Mouse (Mus musculus) forebrain, embryonic 14.5 days (tissue): ENCODE results near the gene Nat8. TPM values are rescaled to one million over a fixed set of nuclear protein-coding genes. Genes with fewer than 3 reads are reported as not detected.
"Not testable (repeated sequence)": the region's sequence is repeated elsewhere in the genome, so short reads cannot be mapped to it uniquely, and the experiment has no call there.

Source experiments
- ATAC-seq: fragments of 200-750 bp; cut with Nextera tagmentation; 2 replicates; pipeline ENCODE4 v1.8.0; 2017; ENCODE audit warnings: mild to moderate bottlenecking, moderate library complexity
- DNase-seq: peaks from one replicate; pipeline ENCODE4 v3.0.0-alpha.2; 2015; ENCODE audit warnings: low spot score
- H3K27ac ChIP-seq: fragments of 300-500 bp; sonication (generic); 2 replicates; pipeline ENCODE4 v1.5.1; 2014; ENCODE audit warnings: low read depth, mild to moderate bottlenecking, control low read depth, low read length, moderate library complexity
- H3K27me3 ChIP-seq: fragments of 300-500 bp; sonication (generic); replicated peaks from 2 replicates; pipeline ENCODE4 v1.6.1; 2014; ENCODE audit warnings: low read length, control low read depth, mixed read lengths; ENCODE audit not compliant: control insufficient read depth, insufficient read depth
- H3K36me3 ChIP-seq: fragments of 300-500 bp; sonication (generic); 2 replicates; pipeline ENCODE4 v1.6.1; 2014; ENCODE audit warnings: low read length, control low read depth; ENCODE audit not compliant: control insufficient read depth, insufficient read depth
- H3K4me1 ChIP-seq: fragments of 300-500 bp; sonication (generic); 2 replicates; pipeline ENCODE4 v1.6.1; 2014; ENCODE audit warnings: antibody characterized with exemption, low read length, control low read depth; ENCODE audit not compliant: control insufficient read depth, insufficient read depth
- H3K4me2 ChIP-seq: fragments of 300-500 bp; sonication (generic); 2 replicates; pipeline ENCODE4 v1.6.1; 2014; ENCODE audit warnings: mild to moderate bottlenecking, control low read depth, low read length
- H3K4me3 ChIP-seq: fragments of 300-500 bp; sonication (generic); 2 replicates; pipeline ENCODE4 v1.5.1; 2014; ENCODE audit warnings: low read depth, low read length, control low read depth
- H3K9ac ChIP-seq: fragments of 300-500 bp; sonication (generic); 2 replicates; pipeline ENCODE4 v1.6.1; 2014; ENCODE audit warnings: mild to moderate bottlenecking, low read length, control low read depth, moderate library complexity
- H3K9me3 ChIP-seq: fragments of 300-500 bp; sonication (generic); replicated peaks from 2 replicates; pipeline ENCODE4 v1.6.1; 2016; ENCODE audit warnings: low read length, control low read depth, mixed read lengths; ENCODE audit not compliant: control insufficient read depth
- WGBS: fragments of 180-500 bp; shearing (Covaris S2); extraction: QIAGEN DNeasy Blood & Tissue Kit; methylation state at CpG from one replicate; pipeline ENCODE4 v1.1.7; 2014; 5-methylcytosine and 5-hydroxymethylcytosine counted together
- polyA plus RNA-seq: library from polyadenylated mRNA; unstranded; fragments of >200 nt; fragmentation: Nextera tagmentation; extraction: Ambion mirVana; gene quantifications from 2 replicates; pipeline ENCODE4 v1.2.1, GENCODE M21; 2014

The Nat8 gene
- polyA plus RNA-seq, 1 experiment from 2014 or later: not detected

DNA sequence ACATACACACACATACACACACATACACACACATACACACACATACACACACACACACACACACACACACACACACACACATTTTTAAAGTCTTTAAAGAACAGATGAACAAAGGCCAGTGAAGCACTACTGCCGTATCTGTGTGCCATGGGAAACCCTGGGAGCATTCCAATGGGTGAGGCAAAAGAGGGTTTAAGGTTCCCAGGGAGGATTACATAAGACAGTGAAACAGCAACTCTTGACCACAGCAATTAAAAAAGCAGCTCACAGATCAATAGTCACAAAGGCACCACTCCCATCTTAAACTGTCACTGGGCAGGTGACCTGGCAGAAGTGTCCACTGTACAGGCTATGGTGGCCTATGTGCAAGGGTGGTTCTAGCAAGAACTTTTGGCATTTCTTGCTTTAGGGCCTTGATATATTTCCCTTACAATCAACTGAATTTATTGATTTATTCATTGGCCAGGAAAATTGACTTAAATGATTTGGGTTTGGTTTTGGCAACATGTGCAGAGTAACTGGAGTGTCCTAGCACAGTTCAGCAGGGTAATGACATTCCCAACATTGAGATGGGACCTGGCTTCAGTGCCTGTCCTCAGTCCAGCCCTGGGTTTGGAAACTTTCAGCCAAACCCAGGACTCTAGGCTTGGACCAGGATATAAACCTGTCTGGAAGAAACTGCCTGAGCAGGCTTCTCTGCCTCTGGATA is 8.3 kb downstream of the Nat8 start:
- Histone ChIP-seq H3K4me1 (no peaks in the 10 kb centered on the region), H3K9ac (no peak overlapping the region), H3K9me3 (no peaks in the 10 kb centered on the region), H3K27ac (no peak overlapping the region), H3K4me2 (no peak overlapping the region), H3K4me3 (no peak overlapping the region), H3K27me3 (no peaks in the 10 kb centered on the region), H3K36me3 (no peaks in the 10 kb centered on the region)
- DNase-seq (no peak), ATAC-seq (no peak)
- 71% methylated on average over 1 of the region's 1 CpGs for WGBS

DNA sequence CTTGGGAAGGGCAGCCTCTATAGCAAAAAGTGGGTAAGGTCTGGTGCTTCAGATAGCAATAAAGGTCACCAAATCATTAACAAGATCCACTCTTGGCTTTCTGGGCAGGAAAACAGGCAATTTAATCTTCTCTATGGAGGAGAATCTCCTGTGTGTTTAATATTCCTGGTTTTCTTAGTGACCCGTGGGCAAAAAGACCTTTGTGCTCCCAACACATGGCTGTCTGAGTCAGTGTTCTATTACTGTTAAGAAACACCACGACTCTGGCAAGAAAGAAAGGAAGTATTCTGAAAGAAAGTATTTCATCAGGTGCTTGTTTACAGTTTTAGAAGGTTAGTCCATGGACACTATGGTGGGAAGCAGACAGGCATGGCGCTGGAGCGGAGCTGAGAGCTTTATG is 9.6 kb downstream of the Nat8 start:
- WGBS: 89% methylated on average over 4 of the region's 4 CpGs
- Histone ChIP-seq H3K4me3 (no peak overlapping the region), H3K4me1 (no peaks in the 10 kb centered on the region), H3K9me3 (no peaks in the 10 kb centered on the region), H3K9ac (no peak overlapping the region), H3K27me3 (no peaks in the 10 kb centered on the region), H3K36me3 (no peaks in the 10 kb centered on the region), H3K4me2 (no peak overlapping the region), H3K27ac (no peak overlapping the region)
- no peak for ATAC-seq
- DNase-seq: no peak

DNA sequence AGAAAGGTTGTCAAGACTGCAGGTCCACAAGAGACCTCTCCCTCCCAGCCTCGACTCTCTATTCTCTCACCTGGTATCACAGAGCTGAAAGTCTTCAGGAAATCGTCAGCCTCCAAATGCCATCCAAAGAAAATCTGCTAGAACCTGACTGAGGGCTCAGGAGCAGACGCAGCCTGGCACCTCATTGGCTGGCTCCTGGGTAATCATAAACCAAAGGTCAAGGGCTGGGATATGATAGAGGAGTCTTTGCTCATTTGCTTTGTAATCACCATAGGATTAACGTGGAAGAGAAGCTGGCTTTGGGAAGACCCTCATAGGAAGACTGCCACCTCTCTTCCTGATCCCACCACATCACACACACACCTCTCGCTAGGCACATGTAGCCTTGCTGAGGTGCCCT is 11.0 kb downstream of the Nat8 start, which contains the start of the genes Nat8f6 and Nat8f5:
TSS of gene Nat8f6 (minus strand) at position 118 of the 400 bp plus-strand sequence.
TSS of gene Nat8f5 (minus strand) at position 136 of the 400 bp plus-strand sequence.
- Histone ChIP-seq H3K4me1 (no peaks in the 10 kb centered on the region), H3K9ac (no peak within 1 kb of the TSS), H3K27ac (no peak within 1 kb of the TSS), H3K4me3 (no peak within 1 kb of the TSS), H3K27me3 (no peaks in the 10 kb centered on the region), H3K9me3 (no peaks in the 10 kb centered on the region), H3K36me3 (no peaks in the 10 kb centered on the region), H3K4me2 (no peak within 1 kb of the TSS)
- ATAC-seq (no peak), DNase-seq (no peak)
- WGBS: 90% methylated on average over 5 of the region's 5 CpGs

DNA sequence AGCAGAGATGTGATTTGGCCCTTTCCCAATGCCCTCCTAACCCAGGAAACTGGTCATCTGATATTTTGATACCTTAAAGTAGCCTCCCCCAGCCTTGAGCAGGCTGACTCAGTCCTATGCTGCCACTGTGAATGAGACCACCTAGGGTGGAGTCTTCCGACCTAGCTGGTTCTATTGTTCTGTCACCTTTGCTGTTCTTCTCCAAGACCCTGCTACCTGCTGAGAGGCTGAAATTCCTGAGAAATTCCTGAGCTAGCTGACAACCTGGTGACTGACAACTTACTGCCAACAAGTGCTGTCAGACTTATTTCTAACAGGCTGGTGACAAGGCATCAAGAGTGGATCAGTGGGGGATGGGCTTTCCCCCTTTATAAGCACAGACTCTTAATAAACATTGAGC is 13.5 kb downstream of the Nat8 start:
- Histone ChIP-seq H3K4me1 (no peaks in the 10 kb centered on the region), H3K4me3 (no peak overlapping the region), H3K4me2 (no peak overlapping the region), H3K36me3 (no peaks in the 10 kb centered on the region), H3K27me3 (no peaks in the 10 kb centered on the region), H3K9ac (no peak overlapping the region), H3K9me3 (no peaks in the 10 kb centered on the region), H3K27ac (no peak overlapping the region)
- 11% methylated on average over 1 of the region's 1 CpGs for WGBS
- ATAC-seq (no peak), DNase-seq (no peak)

DNA sequence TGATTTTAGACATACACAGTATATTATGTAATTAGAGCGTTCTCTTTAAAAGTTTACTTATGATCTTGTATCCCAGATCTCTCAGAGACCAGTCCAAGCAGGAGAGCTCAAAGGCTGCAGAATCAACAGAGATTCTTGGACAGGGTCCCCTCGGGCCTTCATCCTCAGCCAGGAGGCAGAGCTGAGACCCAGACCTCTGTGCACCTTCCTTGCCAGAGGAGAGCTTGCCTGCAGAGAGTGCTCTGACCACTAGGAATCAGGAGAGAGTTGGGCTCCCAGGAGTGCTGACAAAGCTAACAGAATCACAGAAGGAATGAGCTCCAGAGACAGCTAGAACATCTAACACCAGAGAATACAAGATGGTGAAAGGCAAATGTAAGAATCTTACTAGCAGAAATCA is 18.5 kb downstream of the Nat8 start:
- WGBS: 92% methylated on average over 2 of the region's 2 CpGs
- Histone ChIP-seq H3K27me3 (no peaks in the 10 kb centered on the region), H3K36me3 (no peaks in the 10 kb centered on the region), H3K4me3 (no peak overlapping the region), H3K9ac (no peak overlapping the region), H3K4me1 (no peaks in the 10 kb centered on the region), H3K27ac (no peak overlapping the region), H3K9me3 (no peaks in the 10 kb centered on the region), H3K4me2 (no peak overlapping the region)
- ATAC-seq (no peak), DNase-seq (no peak)

DNA sequence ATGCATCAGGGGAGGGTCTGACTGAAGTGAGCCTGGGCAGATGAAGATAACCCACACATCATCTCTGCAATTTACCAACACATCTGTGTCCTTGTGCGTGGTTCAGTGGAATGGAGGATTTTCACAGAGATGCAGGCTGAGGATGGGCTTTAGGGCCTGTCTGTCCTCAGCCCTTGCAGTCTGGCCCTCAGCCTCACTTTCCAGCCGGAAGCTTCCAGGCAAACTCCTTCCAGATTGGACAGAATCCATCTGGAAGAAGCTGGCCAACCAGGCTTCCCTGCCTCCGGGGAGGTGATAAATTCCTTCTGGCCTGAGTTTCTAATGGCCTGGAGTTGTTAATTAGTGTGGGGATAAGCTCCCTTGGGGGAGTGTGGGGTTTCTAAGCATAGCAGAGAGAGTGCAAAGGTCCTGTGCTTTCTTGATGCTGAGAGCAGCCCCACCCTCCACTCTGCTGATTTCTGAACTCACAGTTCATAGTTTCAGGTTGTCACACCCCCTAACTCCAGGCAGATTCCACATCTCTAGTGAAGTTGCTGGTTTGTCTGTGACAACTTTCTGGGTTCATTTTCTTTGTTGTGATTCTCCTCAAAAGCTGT is 20.8 kb downstream of the Nat8 start:
- 73% methylated on average over 3 of the region's 3 CpGs for WGBS
- H3K9ac ChIP-seq, H3K4me1 ChIP-seq, H3K36me3 ChIP-seq, H3K27ac ChIP-seq, ATAC-seq, H3K4me2 ChIP-seq, DNase-seq, H3K9me3 ChIP-seq, H3K4me3 ChIP-seq, H3K27me3 ChIP-seq: not testable (repeated sequence)

DNA sequence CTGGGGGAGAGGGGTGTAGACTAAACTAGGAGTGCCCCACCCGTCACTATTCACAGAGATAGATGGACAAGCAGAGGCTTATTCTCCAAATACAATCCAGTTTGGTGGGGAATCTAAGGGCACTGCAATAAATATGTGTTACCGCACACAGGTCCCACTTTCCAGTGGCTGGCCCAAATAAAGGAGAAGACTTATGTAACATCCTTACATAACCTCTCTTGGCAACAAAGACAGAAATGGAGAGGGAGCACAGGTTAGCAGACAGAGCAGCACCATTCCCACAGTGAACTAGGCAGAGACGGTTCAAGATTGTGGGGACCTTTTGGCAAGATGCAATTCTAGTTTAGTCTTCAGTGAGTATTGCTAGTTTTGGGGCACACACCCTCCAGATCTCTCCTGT is 21.4 kb downstream of the Nat8 start:
- not testable (repeated sequence) for H3K4me2 ChIP-seq, H3K9me3 ChIP-seq, H3K27ac ChIP-seq, H3K9ac ChIP-seq, ATAC-seq, H3K4me3 ChIP-seq, H3K4me1 ChIP-seq, H3K36me3 ChIP-seq, H3K27me3 ChIP-seq, DNase-seq
- WGBS: 100% methylated on average over 1 of the region's 3 CpGs

DNA sequence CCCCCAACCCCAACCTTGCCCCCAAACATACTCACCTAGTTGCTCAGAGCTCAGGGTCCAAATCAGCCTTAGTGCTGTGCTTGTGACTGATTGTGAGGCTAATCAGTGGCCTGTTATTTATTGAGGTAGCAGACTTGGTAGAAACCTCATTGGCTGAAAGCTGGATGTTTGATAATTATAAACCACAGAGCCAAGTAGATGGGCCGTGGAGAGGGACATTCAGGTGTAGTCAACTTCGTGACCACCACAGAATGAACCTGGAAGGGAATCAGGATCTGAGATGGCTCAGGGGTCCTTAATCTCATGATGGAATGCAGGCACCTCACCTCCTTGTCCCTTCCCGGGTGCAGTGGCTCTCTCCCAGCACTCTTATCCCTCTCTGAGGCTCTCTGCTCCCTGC is 22.1 kb downstream of the Nat8 start:
- not testable (repeated sequence) for H3K9ac ChIP-seq, ATAC-seq, H3K9me3 ChIP-seq, H3K4me2 ChIP-seq, H3K4me3 ChIP-seq, H3K27ac ChIP-seq, DNase-seq, H3K27me3 ChIP-seq, H3K36me3 ChIP-seq, H3K4me1 ChIP-seq
- WGBS: 60% methylated on average over 2 of the region's 3 CpGs

DNA sequence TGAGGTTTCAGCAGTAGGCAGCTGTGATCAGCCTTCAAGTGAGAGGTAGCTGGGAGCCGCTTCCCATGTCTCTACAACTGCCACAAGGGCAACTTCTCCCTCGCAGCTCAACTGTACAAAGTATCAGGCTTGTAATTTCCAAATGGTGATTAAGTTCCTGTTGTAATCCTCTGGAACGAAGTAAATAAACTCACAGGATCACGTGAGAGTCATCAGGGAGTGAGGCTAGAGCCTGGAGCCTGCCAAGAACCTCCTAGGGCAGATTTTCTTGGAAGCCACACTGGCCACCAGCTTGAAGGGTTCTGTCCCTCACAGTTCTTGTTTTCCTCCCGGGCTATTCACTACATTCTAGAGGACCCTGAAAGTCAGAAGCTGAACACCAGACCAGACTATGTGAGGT is 28.7 kb downstream of the Nat8 start:
- DNase-seq, H3K36me3 ChIP-seq, H3K9ac ChIP-seq, H3K9me3 ChIP-seq, H3K27ac ChIP-seq, ATAC-seq, H3K4me2 ChIP-seq, H3K27me3 ChIP-seq, H3K4me1 ChIP-seq, H3K4me3 ChIP-seq: not testable (repeated sequence)
- 76% methylated on average over 5 of the region's 5 CpGs for WGBS
